Mouse (Mus musculus) intestine, postnatal 0 days (tissue): ENCODE measurements around the gene Lmx1a. TPM values are rescaled to one million over a fixed set of nuclear protein-coding genes. Genes with fewer than 3 reads are reported as not detected.
A peak's percentile ranks its signal among the peaks of the same experiment; 100 is the strongest.

Source experiments
- ATAC-seq: fragments of 200-750 bp; cut with Nextera tagmentation; 2 replicates; pipeline ENCODE4 v1.8.0; 2017; ENCODE audit warnings: mild to moderate bottlenecking, moderate TSS enrichment, moderate library complexity
- H3K27ac ChIP-seq: fragments of 300-500 bp; sonication (generic); 2 replicates; pipeline ENCODE4 v1.5.1; 2014; ENCODE audit warnings: mild to moderate bottlenecking, low read depth, low read length, moderate library complexity
- H3K27me3 ChIP-seq: fragments of 300-500 bp; sonication (generic); replicated peaks from 2 replicates; pipeline ENCODE4 v1.6.1; 2014; ENCODE audit warnings: low read length, mixed read lengths; ENCODE audit not compliant: control insufficient read depth, insufficient read depth
- H3K36me3 ChIP-seq: fragments of 300-500 bp; sonication (generic); 2 replicates; pipeline ENCODE4 v1.6.1; 2014; ENCODE audit warnings: mild to moderate bottlenecking, moderate library complexity; ENCODE audit not compliant: control insufficient read depth, insufficient read depth
- H3K4me1 ChIP-seq: fragments of 300-500 bp; sonication (generic); replicated peaks from 2 replicates; pipeline ENCODE4 v1.6.1; 2014; ENCODE audit warnings: antibody characterized with exemption, low read length, mixed read lengths; ENCODE audit not compliant: control insufficient read depth, insufficient read depth
- H3K4me2 ChIP-seq: fragments of 300-500 bp; sonication (generic); replicated peaks from 2 replicates; pipeline ENCODE4 v1.6.1; 2014; ENCODE audit warnings: low read depth, mild to moderate bottlenecking, moderate library complexity
- H3K4me3 ChIP-seq: fragments of 300-500 bp; sonication (generic); 2 replicates; pipeline ENCODE4 v1.5.1; 2014; ENCODE audit warnings: low read depth, low read length
- H3K9ac ChIP-seq: fragments of 300-500 bp; sonication (generic); 2 replicates; pipeline ENCODE4 v1.6.1; 2014; ENCODE audit warnings: mild to moderate bottlenecking, low read depth, low read length
- H3K9me3 ChIP-seq: fragments of 300-500 bp; sonication (generic); 2 replicates; pipeline ENCODE4 v1.6.1; 2016; ENCODE audit warnings: mixed run types; ENCODE audit not compliant: control insufficient read depth
- CTCF ChIP-seq: sonication (generic); IDR thresholded peaks from 2 replicates; pipeline ENCODE4 v1.5.1; 2016; ENCODE audit warnings: low read depth, mild to moderate bottlenecking, control low read depth, antibody characterized with exemption, moderate library complexity
- WGBS: fragments of 180-500 bp; shearing (Covaris S2); extraction: QIAGEN DNeasy Blood & Tissue Kit; methylation state at CpG from one replicate; pipeline ENCODE4 v1.1.7; 2014; 5-methylcytosine and 5-hydroxymethylcytosine counted together
- polyA plus RNA-seq: library from polyadenylated mRNA; unstranded; fragments of >200 nt; fragmentation: Nextera tagmentation; extraction: Ambion mirVana; gene quantifications from 2 replicates; pipeline ENCODE4 v1.2.1, GENCODE M21; 2015

Gene Lmx1a
- polyA plus RNA-seq, 1 experiment from 2014 or later, result 0.27 TPM

DNA sequence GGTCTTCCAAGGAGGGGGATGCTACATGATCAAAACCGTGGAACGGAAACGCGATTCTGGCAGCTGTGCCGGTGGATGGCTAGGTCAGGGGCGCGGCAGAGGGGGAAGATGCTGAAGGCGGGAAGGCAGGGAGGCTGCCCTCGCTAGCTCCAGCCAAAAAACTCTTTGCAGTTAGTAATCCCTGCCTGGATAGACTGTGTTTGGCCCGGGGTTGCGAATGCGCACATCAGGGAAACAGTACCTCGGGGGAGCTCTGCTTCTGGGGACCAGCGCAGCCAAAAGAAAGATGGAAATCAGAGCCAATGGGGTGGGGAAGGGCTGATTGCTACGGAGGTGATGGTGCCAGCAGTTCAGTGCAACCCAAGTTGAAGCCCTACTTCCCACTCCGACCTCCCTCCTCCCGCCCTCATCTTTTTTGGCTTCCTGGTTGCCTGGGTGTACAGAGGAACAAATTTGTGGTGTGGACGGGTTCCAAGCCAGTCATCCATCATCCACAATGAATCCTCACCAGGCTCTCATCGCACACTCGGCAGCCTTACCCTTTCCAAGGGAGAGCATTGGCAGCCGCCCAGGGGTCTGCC lies 28.4 kb upstream of the Lmx1a start:
- peaks cover 25% of the 10 kb centered on the region for H3K27me3 ChIP-seq
- no peak overlapping the region for H3K4me3 ChIP-seq
- no peak for ATAC-seq
- no peaks in the 10 kb centered on the region for H3K4me1 ChIP-seq
- H3K4me2 ChIP-seq, result peak overlapping the region; percentile 22; the same call in 1 of the 2 replicates
- no peaks in the 10 kb centered on the region for H3K9me3 ChIP-seq
- no peak for TF ChIP-seq CTCF
- no peaks in the 10 kb centered on the region for H3K36me3 ChIP-seq
- WGBS, result 3% methylated on average over 21 of the region's 21 CpGs
- no peak overlapping the region for H3K27ac ChIP-seq
- H3K9ac ChIP-seq, result no peak overlapping the region

DNA sequence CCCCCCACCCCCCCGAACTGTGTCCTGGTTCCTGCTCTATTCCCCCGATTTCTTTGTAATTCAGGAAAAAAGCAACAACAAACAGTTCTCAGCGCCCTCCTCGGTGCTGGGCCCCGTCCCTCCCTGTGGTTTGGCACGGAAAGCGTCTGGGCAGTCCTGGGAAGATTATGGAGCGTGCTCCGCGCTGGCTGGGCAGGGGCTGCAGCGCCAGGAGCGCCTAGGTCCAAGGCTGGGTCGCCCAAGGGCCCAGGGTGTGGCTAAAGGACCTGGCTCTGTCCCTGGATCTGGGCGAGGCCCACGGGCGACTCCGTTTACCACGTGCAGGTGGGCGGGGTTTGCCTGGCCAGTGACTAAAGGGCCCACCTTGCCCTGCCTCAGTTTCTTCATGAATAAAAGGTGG lies 27.9 kb upstream of the Lmx1a start:
- Histone ChIP-seq H3K4me1 (no peaks in the 10 kb centered on the region), H3K36me3 (no peaks in the 10 kb centered on the region), H3K4me2 (peak overlapping the region; percentile 22; the same call in 1 of the 2 replicates), H3K9ac (no peak overlapping the region), H3K4me3 (no peak overlapping the region), H3K27me3 (peaks cover 25% of the 10 kb centered on the region), H3K27ac (no peak overlapping the region), H3K9me3 (no peaks in the 10 kb centered on the region)
- ATAC-seq, result no peak
- TF ChIP-seq CTCF, result no peak
- WGBS, result 2% methylated on average over 19 of the region's 19 CpGs

DNA sequence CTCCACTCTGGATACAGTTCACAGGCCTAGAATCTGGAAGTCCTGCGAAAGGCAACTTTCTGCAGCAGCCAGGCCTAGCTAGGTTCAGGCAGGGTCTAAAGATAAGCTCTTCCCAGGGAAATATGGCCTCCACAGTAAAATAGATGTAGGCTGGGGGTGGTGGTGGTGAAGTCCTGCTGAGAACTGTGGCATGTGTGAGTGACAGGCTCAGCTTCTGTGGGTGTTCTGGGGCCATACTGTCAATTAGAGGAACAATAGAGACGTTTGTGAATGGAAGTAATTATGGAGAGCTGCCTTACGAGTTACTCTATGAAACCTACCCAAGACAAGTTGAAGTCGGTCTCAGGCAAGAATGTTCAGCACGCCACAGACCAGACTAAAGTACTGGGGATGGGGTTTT lies 25.9 kb upstream of the Lmx1a start:
- Histone ChIP-seq H3K4me3 (no peak overlapping the region), H3K9me3 (no peaks in the 10 kb centered on the region), H3K36me3 (no peaks in the 10 kb centered on the region), H3K4me1 (no peaks in the 10 kb centered on the region), H3K27me3 (peaks cover 25% of the 10 kb centered on the region), H3K9ac (no peak overlapping the region), H3K4me2 (no peak overlapping the region), H3K27ac (no peak overlapping the region)
- WGBS, result 72% methylated on average over 5 of the region's 5 CpGs
- ATAC-seq, result no peak
- no peak for TF ChIP-seq CTCF

DNA sequence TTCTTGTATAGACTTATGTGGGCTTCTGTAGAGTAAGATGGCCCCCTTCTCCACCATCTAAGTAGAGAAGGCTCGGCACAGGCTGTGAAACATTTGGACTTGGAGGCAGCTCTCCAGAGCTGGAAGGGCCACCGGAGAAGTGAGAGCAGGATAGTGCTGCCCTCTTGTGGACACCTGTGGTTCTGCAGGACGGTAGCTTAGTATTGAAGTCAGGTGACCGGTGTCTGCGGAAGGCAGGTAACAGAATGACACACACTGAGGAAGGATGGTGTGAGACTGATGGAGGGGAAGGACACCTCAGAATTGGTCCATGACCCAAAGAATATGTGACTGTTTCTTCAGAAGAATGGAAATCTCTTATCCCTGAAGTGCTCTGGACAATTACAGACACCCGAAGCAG lies 19.2 kb upstream of the Lmx1a start:
- H3K4me2 ChIP-seq, result no peak overlapping the region
- H3K4me1 ChIP-seq, result no peaks in the 10 kb centered on the region
- no peak overlapping the region for H3K27ac ChIP-seq
- 0 out of 2 replicates have a peak, but pooled peaks have one; percentile 28 for ATAC-seq
- 31% methylated on average over 6 of the region's 6 CpGs for WGBS
- no peak overlapping the region for H3K9ac ChIP-seq
- H3K27me3 ChIP-seq, result peaks cover 11% of the 10 kb centered on the region
- H3K9me3 ChIP-seq, result no peaks in the 10 kb centered on the region
- TF ChIP-seq CTCF, result peak; percentile 85
- H3K36me3 ChIP-seq, result no peaks in the 10 kb centered on the region
- no peak overlapping the region for H3K4me3 ChIP-seq

DNA sequence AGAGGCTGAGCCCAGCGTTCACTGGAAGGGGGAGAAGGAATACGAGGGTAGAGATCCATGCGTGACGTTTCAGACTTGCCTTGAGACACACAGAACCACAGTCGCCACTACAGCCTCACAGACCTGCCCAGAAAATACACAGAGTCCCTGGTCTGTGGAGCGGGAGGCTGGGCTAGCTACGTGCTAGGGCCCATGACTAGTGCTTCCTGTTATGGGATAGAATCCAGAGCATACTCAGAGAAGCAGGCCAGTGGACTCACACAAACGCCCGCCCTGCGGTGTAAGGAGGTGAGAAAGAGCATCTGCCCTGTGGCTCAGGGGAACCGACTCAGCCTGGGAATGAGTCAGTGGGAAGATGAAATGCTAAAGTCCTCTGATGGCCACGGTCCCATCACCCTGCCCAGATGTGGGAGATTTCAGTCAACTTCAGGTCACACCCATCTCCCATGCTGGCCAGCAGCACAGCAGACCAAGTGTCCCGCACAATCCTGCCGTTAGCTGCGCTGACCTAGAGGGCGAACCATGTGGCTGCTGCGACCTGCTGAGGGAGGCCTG lies 16.5 kb upstream of the Lmx1a start:
- Histone ChIP-seq H3K4me1 (no peaks in the 10 kb centered on the region), H3K4me3 (no peak overlapping the region), H3K36me3 (no peaks in the 10 kb centered on the region), H3K9me3 (no peaks in the 10 kb centered on the region), H3K4me2 (no peak overlapping the region), H3K27ac (no peak overlapping the region), H3K27me3 (peaks cover 11% of the 10 kb centered on the region), H3K9ac (no peak overlapping the region)
- ATAC-seq, result no peak
- TF ChIP-seq CTCF, result no peak
- WGBS, result 12% methylated on average over 17 of the region's 17 CpGs

DNA sequence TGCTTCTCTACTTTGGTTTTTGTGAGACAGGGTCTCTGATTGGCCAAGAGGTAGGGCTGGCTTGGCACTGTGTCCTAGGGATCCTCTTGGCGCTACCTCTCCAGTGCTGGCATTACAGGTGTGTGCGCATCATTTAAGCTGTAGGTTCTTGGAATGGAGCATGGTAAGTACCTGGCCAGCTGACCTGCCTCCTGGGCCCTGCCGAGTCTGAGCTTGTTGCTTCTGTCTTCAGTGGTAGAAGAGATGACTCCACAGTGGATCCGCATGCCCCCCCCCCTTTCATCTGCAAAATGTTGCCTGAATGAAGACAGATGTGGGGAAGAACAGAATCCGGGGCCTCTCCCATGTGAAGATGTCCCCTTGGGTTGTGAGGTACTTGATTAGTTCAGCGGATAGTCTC lies 10.0 kb upstream of the Lmx1a start:
- ATAC-seq, result no peak
- no peaks in the 10 kb centered on the region for H3K36me3 ChIP-seq
- no peak overlapping the region for H3K27ac ChIP-seq
- H3K9ac ChIP-seq, result no peak overlapping the region
- 90% methylated on average over 6 of the region's 6 CpGs for WGBS
- H3K4me2 ChIP-seq, result no peak overlapping the region
- no peak for TF ChIP-seq CTCF
- H3K4me3 ChIP-seq, result no peak overlapping the region
- no peaks in the 10 kb centered on the region for H3K9me3 ChIP-seq
- 0 out of 2 replicates have a peak, but pooled peaks cover 5% of the 10 kb centered on the region for H3K27me3 ChIP-seq
- no peaks in the 10 kb centered on the region for H3K4me1 ChIP-seq
